Mouse (Mus musculus): ENCODE measurements around the gene Kcnh8.

The Kcnh8 gene

DNA sequence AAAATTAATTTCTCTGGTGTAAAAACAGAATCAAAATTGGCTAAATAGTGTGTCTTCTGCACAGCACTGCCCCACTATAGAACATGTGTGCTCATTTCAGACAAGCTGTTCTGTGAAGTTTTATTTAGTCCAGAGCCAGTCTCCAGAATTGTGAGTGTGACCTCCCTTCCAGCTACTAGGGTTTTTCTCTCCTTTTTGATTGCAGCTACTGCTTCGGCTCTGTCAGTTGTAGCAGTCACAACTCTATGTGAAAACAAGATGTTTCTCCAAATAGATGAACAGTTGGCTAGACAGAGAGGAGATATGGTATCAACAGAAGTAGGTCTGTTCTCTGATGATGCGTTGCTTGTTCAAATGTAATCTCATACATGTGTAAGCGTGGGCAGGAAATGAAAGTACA, 270.7 kb downstream of the Kcnh8 start:
- no peak for DNase-seq

DNA sequence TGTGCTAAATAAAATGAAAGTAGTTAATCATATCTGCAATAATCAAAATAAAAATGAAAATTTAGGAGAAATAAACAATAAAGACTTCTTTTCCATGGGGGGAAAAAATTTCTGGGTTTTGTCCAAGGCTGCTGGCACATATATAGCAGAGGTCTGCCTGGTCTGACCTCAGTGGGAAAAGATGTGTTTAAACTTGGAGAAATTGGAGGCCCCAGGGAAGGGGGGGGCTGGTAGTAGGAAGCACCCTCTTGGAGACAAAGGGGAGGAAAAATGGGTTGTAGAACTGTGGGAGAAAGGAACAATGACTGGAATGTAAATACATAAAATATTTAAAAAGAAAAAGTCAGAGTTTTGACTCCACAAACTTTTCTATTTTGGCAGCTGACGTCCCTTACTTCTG, 276.5 kb downstream of the Kcnh8 start:
- no peak for DNase-seq

DNA sequence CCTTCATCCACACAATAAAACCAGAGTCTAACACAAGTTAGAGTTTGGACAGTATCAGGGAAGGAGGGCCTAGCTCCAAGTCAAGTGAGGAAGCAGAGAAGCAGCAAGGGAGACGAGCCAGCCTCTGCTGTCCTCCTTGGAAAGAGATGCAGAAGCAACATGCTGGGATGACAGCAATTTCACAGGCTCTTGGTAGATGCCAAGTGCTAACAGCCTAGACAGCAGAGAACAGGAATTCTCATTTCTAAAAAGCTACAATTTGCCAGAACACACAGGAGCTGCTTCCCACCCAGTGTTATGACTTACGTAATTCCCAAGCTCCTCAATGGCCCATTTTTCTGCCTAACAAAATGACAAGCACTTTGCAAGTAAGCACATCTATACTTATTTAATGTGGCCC, 277.5 kb downstream of the Kcnh8 start:
- DNase-seq, result no peak

DNA sequence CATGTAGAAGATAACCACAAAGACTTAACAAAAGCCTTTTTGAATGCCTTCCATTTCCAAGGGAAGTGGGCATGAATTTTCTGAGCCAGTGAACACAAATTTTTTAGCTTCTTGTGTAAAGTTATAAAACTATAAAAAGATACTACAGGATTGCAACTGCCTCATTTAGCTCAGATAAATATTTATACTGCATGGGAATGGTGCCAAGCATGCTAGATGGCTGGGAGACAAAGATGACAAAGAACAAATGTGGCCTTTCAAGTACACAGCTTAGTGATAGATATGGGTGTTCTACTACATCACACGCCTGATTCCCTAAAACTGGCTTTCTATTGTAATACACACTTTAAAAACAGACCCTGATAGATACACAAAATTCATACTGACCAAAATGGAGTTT, 282.7 kb downstream of the Kcnh8 start:
- no peak for DNase-seq

DNA sequence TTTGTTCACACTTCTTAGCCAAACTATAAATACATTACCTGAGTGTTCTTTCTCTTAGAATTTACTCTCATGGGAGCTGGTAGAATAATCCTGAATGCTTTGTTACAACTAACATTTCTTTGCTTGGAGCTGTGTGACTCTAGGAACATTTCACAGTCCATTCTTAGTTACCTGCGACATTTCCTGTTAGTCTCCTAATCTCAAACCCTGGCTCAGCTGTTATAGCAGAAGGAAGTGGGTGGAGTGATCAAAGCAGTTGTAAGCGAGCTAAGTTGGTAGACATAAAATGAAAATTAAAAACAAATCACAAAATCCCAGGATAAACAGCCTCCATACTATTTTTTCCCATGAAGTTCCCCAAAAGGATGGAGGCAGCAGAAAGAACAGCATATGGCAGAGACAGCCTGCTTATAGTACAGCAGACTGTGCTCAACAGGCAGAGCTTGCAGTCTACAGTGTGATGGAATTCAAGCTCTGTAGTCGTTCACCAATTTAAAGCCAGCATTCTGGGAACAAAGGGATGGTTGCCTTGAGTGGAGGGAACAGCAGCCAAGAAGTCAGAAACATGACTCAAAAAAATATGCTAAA, 318.1 kb downstream of the Kcnh8 start:
- no peak for DNase-seq

DNA sequence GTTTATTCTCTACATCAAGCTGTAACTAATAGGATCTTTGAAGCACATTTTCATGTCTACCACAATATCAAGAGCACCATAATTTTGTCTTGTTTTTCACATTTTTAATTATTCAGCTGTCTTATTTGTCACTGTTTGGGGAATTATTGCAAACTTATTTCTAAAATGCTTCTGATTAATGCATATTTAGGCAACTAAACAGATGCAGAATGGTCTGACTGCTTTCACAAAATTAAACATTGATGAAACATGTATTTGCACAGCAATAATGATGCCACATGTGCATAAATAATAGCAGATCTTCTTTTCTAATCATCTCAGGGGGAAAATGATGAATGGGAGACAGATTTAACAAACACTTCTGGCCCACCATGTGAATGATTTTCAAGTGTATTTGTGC, 341.5 kb downstream of the Kcnh8 start:
- DNase-seq, result no peak

DNA sequence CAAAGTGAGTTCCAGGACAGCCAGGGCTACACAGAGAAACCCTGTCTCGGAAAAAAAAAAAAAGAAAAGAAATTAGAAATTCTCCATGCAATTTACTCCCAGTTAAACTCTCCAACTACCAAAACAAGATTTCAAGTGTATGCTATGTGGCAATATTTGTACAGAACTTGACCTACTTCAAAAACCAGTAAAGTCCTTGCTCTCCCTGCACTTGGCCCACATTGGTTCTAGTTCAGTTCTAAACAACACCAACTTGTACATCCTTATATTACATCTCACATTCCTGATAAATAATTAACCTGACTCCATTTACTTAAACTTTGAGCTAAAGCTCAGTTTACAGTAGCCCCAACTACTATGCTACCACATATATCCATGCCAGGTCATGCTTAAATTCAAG, 370.2 kb downstream of the Kcnh8 start:
- no peak for DNase-seq

DNA sequence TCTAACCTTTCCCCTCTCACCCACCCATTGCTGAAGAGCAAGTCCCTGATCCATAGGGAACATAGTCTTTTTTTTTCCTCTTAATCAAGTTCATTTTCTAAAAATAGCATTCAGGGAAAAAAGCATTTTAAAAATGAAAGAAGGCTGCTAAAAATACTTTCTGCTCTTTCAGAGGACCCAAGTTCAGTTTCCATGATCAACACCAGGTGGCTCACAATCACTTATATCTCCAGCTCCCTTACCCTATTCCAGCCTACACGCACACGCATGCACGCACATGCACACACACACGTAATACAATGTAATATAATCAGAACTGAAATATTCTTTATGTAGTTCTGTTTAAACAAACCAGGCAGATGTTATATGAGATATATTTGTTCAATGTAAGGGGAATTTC, 378.4 kb downstream of the Kcnh8 start:
- DNase-seq, result no peak

Data from liver (tissue).